Mouse (Mus musculus) liver, embryonic 13.5 days (tissue): Measurements from ENCODE around the gene Nav2. TPM values are rescaled to one million over a fixed set of nuclear protein-coding genes. Genes with fewer than 3 reads are reported as not detected.

ENCODE experiments used
- ATAC-seq: fragments of 200-750 bp; cut with Nextera tagmentation; 2 replicates; pipeline ENCODE4 v1.8.0; 2017; ENCODE audit warnings: low read depth, mild to moderate bottlenecking, moderate number of reproducible peaks, moderate library complexity
- DNase-seq: peaks from one replicate; pipeline ENCODE4 v3.0.0; 2022
- H3K27ac ChIP-seq: fragments of 300-500 bp; sonication (generic); 2 replicates; pipeline ENCODE4 v1.5.1; 2015; ENCODE audit warnings: moderate library complexity, mild to moderate bottlenecking, inconsistent platforms
- H3K27me3 ChIP-seq: fragments of 300-500 bp; sonication (generic); 2 replicates; pipeline ENCODE4 v1.6.1; 2015; ENCODE audit warnings: mild to moderate bottlenecking, inconsistent platforms
- H3K36me3 ChIP-seq: fragments of 300-500 bp; sonication (generic); 2 replicates; pipeline ENCODE4 v1.6.1; 2015; ENCODE audit warnings: mild to moderate bottlenecking, inconsistent platforms
- H3K4me1 ChIP-seq: fragments of 300-500 bp; sonication (generic); replicated peaks from 2 replicates; pipeline ENCODE4 v1.6.1; 2015; ENCODE audit warnings: inconsistent platforms
- H3K4me2 ChIP-seq: fragments of 300-500 bp; sonication (generic); 2 replicates; pipeline ENCODE4 v1.6.1; 2015; ENCODE audit warnings: inconsistent platforms, mild to moderate bottlenecking, moderate library complexity
- H3K4me3 ChIP-seq: fragments of 300-500 bp; sonication (generic); replicated peaks from 2 replicates; pipeline ENCODE4 v1.5.1; 2015; ENCODE audit warnings: mild to moderate bottlenecking, inconsistent platforms
- H3K9ac ChIP-seq: fragments of 300-500 bp; sonication (generic); 2 replicates; pipeline ENCODE4 v1.6.1; 2015; ENCODE audit warnings: mild to moderate bottlenecking, inconsistent platforms
- H3K9me3 ChIP-seq: fragments of 300-500 bp; sonication (generic); replicated peaks from 2 replicates; pipeline ENCODE4 v1.6.1; 2016; ENCODE audit warnings: inconsistent platforms
- WGBS: fragments of 180-500 bp; shearing (Covaris S2); methylation state at CpG from one replicate; pipeline ENCODE4 v1.1.7; 2015; ENCODE audit not compliant: insufficient replicate concordance; 5-methylcytosine and 5-hydroxymethylcytosine counted together
- polyA plus RNA-seq: library from polyadenylated mRNA; unstranded; fragments of >200 nt; fragmentation: Nextera tagmentation; extraction: Ambion mirVana; gene quantifications from 2 replicates; pipeline ENCODE4 v1.2.1, GENCODE M21; 2015

Nav2 gene
- polyA plus RNA-seq, 1 experiment from 2014 or later = 1.8 TPM

DNA sequence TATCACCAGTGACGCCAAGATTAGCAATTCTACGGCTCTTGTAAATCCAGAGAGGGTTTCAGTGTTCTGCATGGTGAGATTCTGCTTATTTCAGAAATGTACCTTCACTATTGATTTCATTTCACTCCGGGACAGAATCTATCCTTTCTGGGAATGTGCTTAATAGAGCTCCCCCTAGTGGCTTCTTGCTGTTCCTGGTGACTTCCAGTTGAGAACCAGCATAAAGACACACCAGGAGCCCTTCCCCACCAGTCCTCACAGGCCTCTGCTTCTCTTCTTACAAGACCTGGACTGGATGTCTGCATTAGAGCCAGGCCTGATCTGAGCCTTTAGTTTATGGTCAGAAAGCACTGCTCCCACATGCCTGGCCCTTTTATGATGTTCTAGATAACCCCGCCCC, 32.0 kb upstream of the Nav2 start:
- H3K27me3 ChIP-seq = no peaks in the 10 kb centered on the region
- 76% methylated on average over 4 of the region's 4 CpGs for WGBS
- H3K4me3 ChIP-seq = no peak overlapping the region
- H3K27ac ChIP-seq = 0 out of 2 replicates have a peak overlapping the region, but pooled peaks have one; percentile 27
- no peak for ATAC-seq
- H3K36me3 ChIP-seq = peaks cover 81% of the 10 kb centered on the region
- peaks cover 32% of the 10 kb centered on the region for H3K4me1 ChIP-seq
- no peak overlapping the region for H3K9ac ChIP-seq
- peak; percentile 27 for DNase-seq
- H3K9me3 ChIP-seq = no peaks in the 10 kb centered on the region
- no peak overlapping the region for H3K4me2 ChIP-seq

DNA sequence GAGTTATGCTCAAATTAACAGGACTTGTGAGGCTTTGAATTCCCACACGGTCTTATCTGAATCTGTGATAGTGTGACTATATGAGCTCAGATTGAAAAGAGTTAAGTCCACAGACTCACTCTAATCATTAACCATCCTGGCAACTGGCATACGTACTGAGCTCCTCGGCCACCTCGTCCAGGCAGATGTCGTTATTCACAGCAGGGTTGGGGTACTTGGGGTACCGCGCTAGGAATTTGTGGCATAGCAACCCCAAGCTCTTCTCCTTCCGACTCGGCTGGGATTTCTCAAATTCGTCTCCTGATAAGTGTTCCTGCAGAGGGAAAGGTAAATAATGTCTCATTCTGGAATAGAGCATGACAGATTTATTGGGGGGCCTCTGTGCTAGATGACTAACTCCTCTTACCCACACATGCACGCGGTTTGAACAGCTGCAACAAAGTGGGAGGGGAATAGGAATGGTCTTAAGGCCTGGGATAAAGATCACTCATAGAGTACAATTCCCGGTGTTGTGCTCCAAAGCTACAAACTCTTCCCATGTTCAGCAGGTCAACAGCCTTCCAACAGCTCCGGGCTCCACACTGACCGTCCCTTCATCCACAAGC, 30.6 kb upstream of the Nav2 start:
- DNase-seq (no peak), ATAC-seq (no peak)
- peaks cover 4% of the 10 kb centered on the region; the same call in 1 of the 2 replicates for H3K27me3 ChIP-seq
- H3K4me3 ChIP-seq = peak overlapping the region; percentile 93; the same call in 1 of the 2 replicates
- H3K9me3 ChIP-seq = no peaks in the 10 kb centered on the region
- H3K4me1 ChIP-seq = peaks cover 43% of the 10 kb centered on the region
- H3K9ac ChIP-seq = 0 out of 2 replicates have a peak overlapping the region, but pooled peaks have one; percentile 34
- peak overlapping the region; percentile 82 for H3K4me2 ChIP-seq
- H3K27ac ChIP-seq = no peak overlapping the region
- H3K36me3 ChIP-seq = peaks cover 67% of the 10 kb centered on the region
- WGBS = 86% methylated on average over 15 of the region's 15 CpGs

DNA sequence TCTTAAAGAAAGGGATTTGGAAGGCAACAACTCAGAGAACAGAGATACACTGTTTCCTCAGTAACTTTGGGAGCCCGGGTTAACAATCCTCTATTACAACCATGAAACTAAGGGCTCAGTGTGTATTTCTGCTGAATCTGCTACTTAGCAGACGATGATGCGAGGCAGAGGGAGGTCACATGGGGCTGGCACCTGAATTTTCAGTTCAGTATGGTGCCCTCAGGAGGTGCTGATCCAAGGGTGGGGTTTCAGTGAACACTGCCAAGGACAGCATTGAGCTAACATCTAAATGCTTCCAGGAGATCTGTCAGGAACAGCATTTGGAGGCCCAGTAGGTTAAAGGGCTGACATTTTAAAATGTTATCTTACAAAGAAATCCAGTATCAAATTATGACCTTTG, 28.9 kb upstream of the Nav2 start:
- H3K36me3 ChIP-seq = peaks cover 50% of the 10 kb centered on the region
- H3K4me1 ChIP-seq = peaks cover 48% of the 10 kb centered on the region
- peak overlapping the region; percentile 93 for H3K4me3 ChIP-seq
- peaks cover 19% of the 10 kb centered on the region for H3K27me3 ChIP-seq
- H3K9ac ChIP-seq = peak overlapping the region; percentile 73
- WGBS = 43% methylated on average over 3 of the region's 3 CpGs
- H3K27ac ChIP-seq = peak overlapping the region; percentile 50
- no peak for DNase-seq
- H3K4me2 ChIP-seq = peak overlapping the region; percentile 82
- ATAC-seq = no peak
- H3K9me3 ChIP-seq = no peaks in the 10 kb centered on the region

DNA sequence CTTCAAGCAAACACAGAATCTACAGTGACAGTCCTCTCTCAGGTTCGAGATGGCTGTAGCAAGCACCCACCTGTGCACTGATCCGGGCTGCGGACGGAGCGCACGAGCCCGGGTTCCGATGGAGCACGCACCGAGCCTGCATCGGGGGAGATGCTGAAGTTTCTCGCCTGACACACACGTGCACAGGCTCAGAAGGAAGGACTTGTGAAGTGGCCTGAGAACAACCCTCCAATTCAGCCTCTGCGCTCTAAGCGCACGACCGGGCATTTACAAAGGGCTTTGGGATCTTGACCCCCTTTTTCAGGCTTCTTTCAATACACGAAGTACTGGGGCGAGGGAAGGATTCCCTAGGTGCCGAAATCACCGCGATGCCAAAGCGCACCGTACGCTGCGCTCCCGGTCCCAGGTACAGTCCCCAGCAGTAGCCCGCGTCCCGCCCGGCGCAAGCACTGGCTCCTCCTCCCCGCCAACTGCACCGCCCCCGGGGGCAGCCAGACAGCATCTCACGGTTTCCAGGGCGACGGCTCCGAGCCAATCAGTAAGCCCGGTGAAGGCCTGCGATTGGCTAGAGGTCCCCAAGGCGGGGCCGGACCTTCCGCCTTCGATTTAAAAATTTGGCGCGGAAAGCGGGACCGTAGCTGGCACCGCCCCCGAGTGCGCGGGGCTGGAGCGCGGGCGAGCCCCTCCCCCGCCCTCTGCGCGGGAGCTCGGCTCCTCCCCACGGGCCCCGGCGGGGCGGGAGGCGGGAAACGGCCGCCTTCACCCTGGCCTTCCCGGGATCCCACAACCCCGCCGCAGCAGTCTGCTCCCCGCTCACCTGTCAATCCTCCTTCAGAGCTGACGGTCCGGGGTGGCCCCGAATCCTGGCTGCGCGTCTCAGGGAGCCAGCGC, 27.7 kb upstream of the Nav2 start:
- Histone ChIP-seq H3K36me3 (peaks cover 38% of the 10 kb centered on the region), H3K4me2 (peak overlapping the region; percentile 90), H3K4me3 (peak overlapping the region; percentile 93), H3K4me1 (peaks cover 48% of the 10 kb centered on the region), H3K9ac (peak overlapping the region; percentile 98), H3K9me3 (no peaks in the 10 kb centered on the region), H3K27ac (peak overlapping the region; percentile 97), H3K27me3 (peaks cover 22% of the 10 kb centered on the region)
- WGBS = under 1% methylated on average over 77 of the region's 77 CpGs
- ATAC-seq = peak; percentile 94
- DNase-seq = peak; percentile 99

DNA sequence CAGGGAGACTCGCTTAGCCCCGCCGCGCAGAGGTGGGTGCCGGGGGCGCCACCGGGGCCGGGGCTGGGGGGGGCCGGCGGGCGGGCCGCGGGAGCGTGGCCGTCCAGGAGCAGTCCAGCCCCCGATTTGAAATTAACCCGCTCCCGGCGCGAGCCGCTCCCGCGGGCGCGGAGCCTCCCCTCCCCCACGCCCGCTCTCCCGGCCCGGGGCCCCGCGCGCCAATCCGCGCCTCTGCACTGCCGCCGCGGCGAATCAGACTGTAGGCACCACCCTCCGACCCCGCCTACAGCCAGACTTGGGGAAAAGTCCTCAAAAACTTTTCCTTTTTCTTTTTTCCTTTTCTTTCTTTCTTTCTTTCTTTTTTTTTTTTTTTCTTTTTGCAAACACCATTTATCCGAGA, 27.0 kb upstream of the Nav2 start, which contains the start of gene E2f8:
E2f8 (minus strand) TSS at position 111 of the 400 bp plus-strand sequence.
- Histone ChIP-seq H3K9me3 (no peaks in the 10 kb centered on the region), H3K4me3 (peak within 1 kb of the TSS; percentile 93), H3K4me2 (peak within 1 kb of the TSS; percentile 90), H3K36me3 (peaks cover 31% of the 10 kb centered on the region), H3K27me3 (peaks cover 23% of the 10 kb centered on the region), H3K9ac (peak within 1 kb of the TSS; percentile 98), H3K4me1 (peaks cover 48% of the 10 kb centered on the region), H3K27ac (peak within 1 kb of the TSS; percentile 97)
- ATAC-seq (peak; percentile 72), DNase-seq (peak; percentile 77)
- WGBS = 0% methylated on average over 30 of the region's 41 CpGs

DNA sequence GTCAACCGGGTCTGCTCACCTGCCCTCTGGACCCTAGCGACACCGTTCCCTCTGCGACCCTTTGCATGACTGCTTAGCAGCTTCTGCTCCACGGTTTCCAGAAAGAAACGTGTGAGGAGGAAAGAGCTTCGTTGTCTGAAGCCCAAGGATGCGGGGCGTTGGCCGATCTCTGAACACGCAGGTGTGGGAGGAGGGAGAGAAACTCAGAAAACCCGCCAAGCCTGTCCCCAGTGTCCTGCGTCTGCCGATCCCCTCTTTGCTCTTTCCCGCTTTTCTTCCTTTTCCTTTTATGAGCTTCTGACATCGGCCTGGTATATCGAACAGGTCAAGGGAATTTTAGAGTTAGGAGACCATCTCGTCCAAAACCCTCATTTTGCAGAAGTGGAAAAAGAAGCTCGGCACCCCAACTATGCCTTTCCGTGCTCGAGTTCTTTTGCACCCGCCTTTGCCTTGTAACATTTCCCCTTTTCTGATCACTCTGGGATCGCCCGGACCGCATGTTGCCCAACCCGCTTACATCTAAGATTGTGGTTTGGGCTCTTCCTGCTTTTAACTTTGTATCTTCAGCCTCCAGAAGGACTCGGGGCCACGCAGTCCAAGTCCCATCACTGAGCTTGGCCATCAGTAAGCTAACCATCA, 26.4 kb upstream of the Nav2 start:
- Histone ChIP-seq H3K4me2 (peak overlapping the region; percentile 90), H3K27me3 (peaks cover 29% of the 10 kb centered on the region), H3K9ac (peak overlapping the region; percentile 98), H3K9me3 (no peaks in the 10 kb centered on the region), H3K4me1 (peaks cover 43% of the 10 kb centered on the region), H3K27ac (peak overlapping the region; percentile 97), H3K36me3 (peaks cover 25% of the 10 kb centered on the region), H3K4me3 (peak overlapping the region; percentile 93)
- ATAC-seq = no peak
- under 1% methylated on average over 28 of the region's 28 CpGs for WGBS
- peak; percentile 41 for DNase-seq

DNA sequence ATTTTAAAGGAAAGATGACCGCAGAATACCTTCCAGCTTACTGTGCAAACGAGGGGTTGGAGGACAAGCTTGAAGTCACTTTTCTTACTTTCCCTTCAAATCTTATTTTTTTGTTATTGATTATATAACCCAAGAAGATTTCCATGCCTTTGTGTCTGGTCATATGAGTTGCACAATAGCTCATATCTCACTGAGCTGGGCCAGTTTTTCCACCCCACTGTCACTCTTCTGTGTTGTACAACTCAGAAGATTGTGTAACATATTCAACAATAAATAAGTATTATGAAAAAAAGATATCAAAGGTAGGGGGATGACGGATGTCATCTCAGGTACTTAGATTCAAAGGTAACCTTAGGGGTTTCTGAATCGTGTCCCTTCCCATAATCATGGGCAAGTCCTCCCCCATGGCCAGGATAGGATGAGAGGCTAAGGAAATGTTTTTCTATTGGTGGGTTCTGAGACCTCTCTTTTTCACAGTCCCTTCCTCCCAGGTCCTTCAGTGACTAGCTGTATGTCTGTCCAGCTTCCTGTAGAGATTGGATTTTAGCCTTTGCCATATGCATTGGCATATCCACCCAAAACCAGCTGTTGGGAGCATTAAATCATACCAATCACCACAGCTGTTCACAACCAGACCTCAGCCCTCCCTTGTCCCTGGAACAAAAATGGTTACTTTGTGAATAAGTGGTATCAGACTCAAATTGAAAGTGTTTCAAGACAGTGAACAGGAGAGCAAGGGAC, 24.8 kb upstream of the Nav2 start:
- H3K36me3 ChIP-seq = peaks cover 9% of the 10 kb centered on the region
- no peak overlapping the region; the same call in 1 of the 2 replicates for H3K9ac ChIP-seq
- H3K27ac ChIP-seq = no peak overlapping the region; the same call in 1 of the 2 replicates
- H3K4me3 ChIP-seq = no peak overlapping the region
- no peaks in the 10 kb centered on the region for H3K9me3 ChIP-seq
- no peak for DNase-seq
- H3K27me3 ChIP-seq = peaks cover 33% of the 10 kb centered on the region
- WGBS = 70% methylated on average over 4 of the region's 4 CpGs
- ATAC-seq = no peak
- H3K4me1 ChIP-seq = peaks cover 27% of the 10 kb centered on the region
- H3K4me2 ChIP-seq = no peak overlapping the region

DNA sequence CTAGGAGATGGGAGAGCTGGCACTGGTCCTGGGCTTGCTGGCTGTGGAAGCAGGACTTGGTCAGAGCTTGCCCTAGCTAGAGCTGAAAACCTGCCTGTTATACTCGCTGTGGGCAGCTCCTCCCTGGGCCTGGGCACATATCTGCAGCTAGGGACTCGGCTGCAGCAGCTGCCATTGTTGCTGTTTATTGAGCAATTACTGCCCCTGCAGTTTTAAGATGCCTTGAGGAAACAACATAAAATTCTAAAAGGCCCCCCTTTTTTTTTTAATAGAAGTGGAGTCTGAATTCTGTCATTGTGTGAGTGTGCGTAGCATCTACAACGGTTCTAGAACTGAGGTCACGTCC, 24.3 kb upstream of the Nav2 start:
- H3K4me3 ChIP-seq = no peak overlapping the region
- peaks cover 5% of the 10 kb centered on the region; the same call in 1 of the 2 replicates for H3K36me3 ChIP-seq
- ATAC-seq (no peak), DNase-seq (no peak)
- no peaks in the 10 kb centered on the region for H3K9me3 ChIP-seq
- no peak overlapping the region for H3K4me2 ChIP-seq
- WGBS = 59% methylated on average over 5 of the region's 5 CpGs
- peaks cover 33% of the 10 kb centered on the region for H3K27me3 ChIP-seq
- no peak overlapping the region; the same call in 1 of the 2 replicates for H3K27ac ChIP-seq
- no peak overlapping the region for H3K9ac ChIP-seq
- peaks cover 21% of the 10 kb centered on the region for H3K4me1 ChIP-seq

DNA sequence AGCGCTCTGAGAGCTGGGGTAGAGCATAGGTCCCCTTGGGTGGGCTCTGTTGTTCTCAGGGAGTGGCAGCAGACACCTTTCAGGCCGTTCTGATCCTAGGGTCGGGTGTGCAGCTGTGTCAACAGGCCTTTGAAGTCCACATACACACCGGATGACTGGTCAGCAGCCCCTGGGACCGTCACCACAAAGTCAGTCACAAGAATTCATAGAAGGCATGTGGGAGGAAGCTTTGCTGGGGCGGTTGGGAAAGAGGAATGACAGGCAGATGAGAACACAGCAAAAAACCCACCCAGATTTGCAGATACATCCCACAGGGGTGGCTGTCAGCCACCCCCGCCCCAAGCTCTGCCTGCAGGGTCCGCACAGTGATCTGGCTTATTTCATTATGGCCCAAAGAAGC, 20.5 kb upstream of the Nav2 start:
- Histone ChIP-seq H3K36me3 (no peaks in the 10 kb centered on the region), H3K4me1 (peaks cover 4% of the 10 kb centered on the region), H3K4me2 (no peak overlapping the region), H3K9me3 (no peaks in the 10 kb centered on the region), H3K27ac (no peak overlapping the region), H3K9ac (no peak overlapping the region), H3K4me3 (no peak overlapping the region), H3K27me3 (peaks cover 28% of the 10 kb centered on the region)
- 27% methylated on average over 8 of the region's 8 CpGs for WGBS
- ATAC-seq = no peak
- DNase-seq = no peak

DNA sequence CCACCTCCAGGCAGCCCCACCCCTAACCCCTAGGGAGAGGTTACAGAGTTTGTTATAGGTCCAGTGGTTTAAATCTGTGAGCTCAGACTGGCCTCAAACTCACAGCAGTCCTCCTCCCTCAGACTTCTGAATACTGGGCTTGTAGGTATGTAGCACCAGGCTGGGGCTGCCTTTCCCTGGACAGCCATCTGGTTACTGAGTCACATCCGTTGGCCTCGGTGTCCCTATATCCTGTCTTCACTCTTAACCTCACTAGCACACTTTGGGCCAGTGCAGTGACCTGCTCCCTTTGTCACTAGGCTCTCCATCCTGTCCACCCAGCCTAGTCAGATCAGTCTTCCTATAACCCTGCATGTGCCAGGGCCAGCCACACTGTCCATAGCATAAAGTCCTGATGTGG, 19.8 kb upstream of the Nav2 start:
- Histone ChIP-seq H3K27me3 (peaks cover 22% of the 10 kb centered on the region), H3K9me3 (no peaks in the 10 kb centered on the region), H3K36me3 (no peaks in the 10 kb centered on the region), H3K27ac (no peak overlapping the region), H3K4me3 (no peak overlapping the region), H3K4me2 (no peak overlapping the region), H3K4me1 (no peaks in the 10 kb centered on the region), H3K9ac (no peak overlapping the region)
- 38% methylated on average over 2 of the region's 2 CpGs for WGBS
- ATAC-seq (peak; percentile 29; the same call in 1 of the 2 replicates), DNase-seq (no peak)
